Mouse (Mus musculus) Patski (cell line): ENCODE data around the gene Ak9. TPM values are rescaled to one million over a fixed set of nuclear protein-coding genes. Genes with fewer than 3 reads are reported as not detected.

Experiments
- ATAC-seq: fragments of 100-300 bp; one replicate; pipeline ENCODE4 v1.8.0; 2021
- CTCF ChIA-PET: fragments of 350-600 bp; sonication (Branson Sonifier 250); formaldehyde crosslinking; loops from one replicate; lab custom pipeline; 2022; ENCODE audit warnings: inconsistent platforms; lab: Charles Lee
- POLR2A ChIA-PET: fragments of 350-600 bp; sonication (Branson Sonifier 250); formaldehyde crosslinking; loops from one replicate; lab custom pipeline; 2022; ENCODE audit warnings: antibody characterized with exemption, inconsistent platforms; lab: Charles Lee
- DNase-seq: peaks from one replicate; pipeline ENCODE4 v3.0.0-alpha.2; 2011; ENCODE audit warnings: low read depth, low spot score
- H3K27me3 ChIP-seq: fragments of 371-371 bp; one replicate; pipeline ENCODE4 v1.5.1; 2021
- CTCF ChIP-seq: fragments of 100-300 bp; IDR thresholded peaks from one replicate; pipeline ENCODE4 v1.5.1; 2021
- in situ Hi-C: fragments of 300-500 bp; cut with MboI; formaldehyde crosslinking; loops from 3 replicates; pipeline ENCODE4 v1.11.1; 2018; ENCODE audit warnings: low pct_unique_long_range_greater_than_20kb, mixed read lengths
- polyA plus RNA-seq: library from polyadenylated mRNA; unstranded; gene quantifications from one replicate; pipeline ENCODE4 v1.2.3, GENCODE M21; 2021

Ak9 gene
- polyA plus RNA-seq, 1 experiment from 2014 or later: 0.09 TPM

GRCm38 (mm10) chr10:41304961-41305455 lies 1.2 kb downstream of the Ak9 start:
- ChIA-PET CTCF (interaction anchor here (0.9 to 1.9 kb wide), 4 partner anchors 13 to 173 kb away, joined by 3 to 6 read pairs (median 4); no protein-coding TSS in a partner anchor), POLR2A (interaction anchor here (0.6 kb wide), 1 partner anchor 165 kb away, joined by 3 read pairs; no protein-coding TSS in a partner anchor)
- in situ Hi-C loops: loop anchor here (5.0 to 10.0 kb wide), 2 partner anchors 197 to 390 kb away; no protein-coding TSS in a partner anchor
- ATAC-seq (no peak), DNase-seq (no peak)
- H3K27me3 ChIP-seq: no peaks in the 10 kb centered on the region
- TF ChIP-seq CTCF: no peak

DNA sequence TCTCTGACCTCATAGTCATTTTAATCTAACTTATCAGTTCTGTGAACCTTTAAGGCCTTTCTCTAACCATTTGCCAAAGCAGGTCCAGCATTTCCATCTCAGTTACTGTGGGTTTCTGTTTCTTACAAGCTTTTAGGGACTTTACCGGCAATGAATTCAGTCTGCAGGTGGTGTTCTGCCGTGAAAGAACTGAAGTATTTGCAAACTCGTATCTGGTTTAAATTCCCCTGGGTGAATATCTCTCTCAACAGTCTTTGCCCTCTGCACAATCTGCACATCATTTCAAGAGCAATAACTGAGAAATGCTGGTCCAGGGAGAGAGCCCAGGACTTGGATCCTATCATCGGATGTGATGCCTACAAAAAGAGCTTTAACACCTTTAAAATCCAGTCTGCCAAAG lies 4.4 kb downstream of the Ak9 start:
- no peak for TF ChIP-seq CTCF
- no peaks in the 10 kb centered on the region for H3K27me3 ChIP-seq
- ChIA-PET POLR2A (no interaction called here), CTCF (no interaction called here)
- in situ Hi-C loops: loop anchor here (10.0 kb wide), 1 partner anchor 387 kb away; no protein-coding TSS in a partner anchor
- ATAC-seq (no peak), DNase-seq (no peak)

DNA sequence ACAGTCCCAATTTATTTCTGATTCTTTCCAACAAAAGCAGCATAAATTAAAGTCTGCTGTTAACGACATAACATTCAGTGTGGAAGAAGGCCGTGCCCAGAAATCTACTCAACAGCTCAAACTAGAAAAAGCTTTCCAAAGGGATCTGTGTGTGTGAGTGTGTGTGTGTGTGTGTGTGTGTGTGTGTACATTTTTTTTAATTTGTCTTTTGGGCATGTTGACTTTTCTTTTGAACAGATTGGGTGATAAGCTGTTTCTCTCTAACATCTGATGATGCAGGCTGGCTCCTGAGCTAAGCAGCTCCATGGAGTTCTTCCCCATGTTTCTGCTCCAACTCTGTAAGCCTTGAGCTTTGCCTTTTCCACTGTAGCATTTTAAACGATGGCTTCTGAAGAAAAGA lies 12.1 kb downstream of the Ak9 start:
- peaks cover 15% of the 10 kb centered on the region for H3K27me3 ChIP-seq
- ATAC-seq (no peak), DNase-seq (no peak)
- no peak for TF ChIP-seq CTCF
- ChIA-PET CTCF (no interaction called here), POLR2A (no interaction called here)
- in situ Hi-C loops: no loop called here

- POLR2A ChIA-PET: no interaction called here
- TF ChIP-seq CTCF: no peak
- no peak for ATAC-seq
- peaks cover 3% of the 10 kb centered on the region for H3K27me3 ChIP-seq
- CTCF ChIA-PET: interaction anchor here (1.7 kb wide), 1 partner anchor 29 kb away, joined by 4 read pairs; the partner anchor contains the start of gene Ak9
- no peak for DNase-seq
- in situ Hi-C loops: no loop called here
Measured at GRCm38 (mm10) chr10:41332533-41333043, 28.8 kb downstream of the Ak9 start.

GRCm38 (mm10) chr10:41341346-41341745 lies 37.6 kb downstream of the Ak9 start:
- TF ChIP-seq CTCF: no peak
- ATAC-seq (no peak), DNase-seq (no peak)
- H3K27me3 ChIP-seq: peaks cover 6% of the 10 kb centered on the region
- in situ Hi-C loops: no loop called here
- ChIA-PET CTCF (no interaction called here), POLR2A (no interaction called here)

- TF ChIP-seq CTCF: no peak
- CTCF ChIA-PET: no interaction called here
- ATAC-seq: no peak
- POLR2A ChIA-PET: no interaction called here
- no peak for DNase-seq
- in situ Hi-C loops: no loop called here
- H3K27me3 ChIP-seq: peaks cover 63% of the 10 kb centered on the region
Measured at GRCm38 (mm10) chr10:41365086-41365485, 61.3 kb downstream of the Ak9 start.

- in situ Hi-C loops: no loop called here
- ChIA-PET POLR2A (no interaction called here), CTCF (no interaction called here)
- DNase-seq (no peak), ATAC-seq (no peak)
- TF ChIP-seq CTCF: no peak
- peaks cover 13% of the 10 kb centered on the region for H3K27me3 ChIP-seq
Measured at GRCm38 (mm10) chr10:41380466-41380865, 76.7 kb downstream of the Ak9 start.

DNA sequence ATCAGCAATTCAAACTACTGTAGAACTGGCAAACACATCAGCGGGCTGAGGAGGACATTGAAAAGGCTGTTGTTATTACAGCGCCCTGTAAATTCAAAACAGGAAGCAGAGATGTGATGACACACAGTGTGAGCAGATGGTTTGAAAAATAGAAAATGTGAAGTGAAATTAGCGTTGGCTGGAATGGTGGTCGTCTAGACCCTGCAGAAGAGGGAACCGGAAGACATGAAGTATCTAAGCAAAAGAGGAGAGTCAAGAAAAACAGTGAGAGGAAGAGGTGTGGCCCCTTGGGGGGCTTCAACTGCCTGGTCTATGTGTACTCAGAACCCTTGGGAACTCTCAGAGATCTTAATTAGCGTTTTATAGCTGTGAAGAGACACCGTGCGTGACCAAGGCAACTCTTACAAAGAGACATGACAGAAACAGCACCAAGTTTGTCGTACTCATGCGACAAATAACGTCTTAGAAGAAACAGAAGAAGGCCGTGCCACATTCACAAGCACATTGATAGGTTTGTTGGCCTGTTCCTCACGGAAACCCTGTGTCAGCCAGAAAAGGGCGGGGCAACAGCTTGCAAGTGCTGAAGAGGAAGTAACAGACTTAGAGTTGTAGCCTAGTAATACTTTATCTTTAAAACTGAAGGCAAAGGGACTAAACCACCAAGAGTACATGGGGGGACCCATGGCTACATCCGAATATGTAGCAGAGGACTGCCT lies 81.9 kb downstream of the Ak9 start:
- ATAC-seq (no peak), DNase-seq (no peak)
- TF ChIP-seq CTCF: no peak
- peaks cover 19% of the 10 kb centered on the region for H3K27me3 ChIP-seq
- ChIA-PET POLR2A (no interaction called here), CTCF (no interaction called here)
- in situ Hi-C loops: no loop called here

- no peak for DNase-seq
- in situ Hi-C loops: no loop called here
- H3K27me3 ChIP-seq: peaks cover 16% of the 10 kb centered on the region
- ChIA-PET CTCF (no interaction called here), POLR2A (no interaction called here)
- TF ChIP-seq CTCF: peak; percentile 45
- no peak for ATAC-seq
Measured at GRCm38 (mm10) chr10:41393555-41393954, 89.8 kb downstream of the Ak9 start.

- ATAC-seq (no peak), DNase-seq (no peak)
- ChIA-PET CTCF (no interaction called here), POLR2A (no interaction called here)
- in situ Hi-C loops: no loop called here
- no peak for TF ChIP-seq CTCF
- peaks cover 18% of the 10 kb centered on the region for H3K27me3 ChIP-seq
Measured at GRCm38 (mm10) chr10:41401097-41401496, 97.3 kb downstream of the Ak9 start.

DNA sequence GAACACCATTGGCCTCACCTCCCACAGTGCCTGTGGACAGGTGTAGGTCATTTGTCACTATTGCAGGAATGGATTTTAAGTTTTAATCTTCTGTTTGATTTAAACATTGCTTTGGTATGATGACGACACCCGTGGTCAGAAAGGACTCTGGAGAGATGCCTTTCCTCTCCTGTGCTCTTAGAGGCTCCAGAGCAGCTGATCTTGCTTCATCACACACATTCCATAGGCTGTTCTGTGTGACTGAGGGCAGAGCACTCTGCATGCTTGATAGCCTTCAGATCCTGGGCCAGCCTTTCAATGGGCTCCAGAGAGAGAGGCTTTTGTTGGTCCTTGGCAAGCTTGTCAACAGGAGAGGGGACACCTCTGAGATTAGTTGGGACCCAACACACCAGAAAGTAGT lies 99.6 kb downstream of the Ak9 start:
- no peak for TF ChIP-seq CTCF
- in situ Hi-C loops: no loop called here
- H3K27me3 ChIP-seq: peaks cover 12% of the 10 kb centered on the region
- DNase-seq (no peak), ATAC-seq (no peak)
- POLR2A ChIA-PET: no interaction called here
- CTCF ChIA-PET: no interaction called here
